Mouse (Mus musculus) gastrocnemius, adult 8-10 months (tissue): Measurements from ENCODE around the gene Hhex. TPM values are rescaled to one million over a fixed set of nuclear protein-coding genes. Genes with fewer than 3 reads are reported as not detected.

Experiments
- DNase-seq, 2 experiments: peaks; one replicate each; pipeline ENCODE4 v3.0.0; 2022; ENCODE audit warnings: low spot score in 2 of 2
- total RNA-seq, 4 experiments: library from RNA; stranded (reverse); gene quantifications; 2 replicates each; pipeline ENCODE4 v1.2.4; 2022

The Hhex gene
- total RNA-seq, 4 experiments from 2014 or later = 0.92 to 1.4 (median 1.1) TPM

DNA sequence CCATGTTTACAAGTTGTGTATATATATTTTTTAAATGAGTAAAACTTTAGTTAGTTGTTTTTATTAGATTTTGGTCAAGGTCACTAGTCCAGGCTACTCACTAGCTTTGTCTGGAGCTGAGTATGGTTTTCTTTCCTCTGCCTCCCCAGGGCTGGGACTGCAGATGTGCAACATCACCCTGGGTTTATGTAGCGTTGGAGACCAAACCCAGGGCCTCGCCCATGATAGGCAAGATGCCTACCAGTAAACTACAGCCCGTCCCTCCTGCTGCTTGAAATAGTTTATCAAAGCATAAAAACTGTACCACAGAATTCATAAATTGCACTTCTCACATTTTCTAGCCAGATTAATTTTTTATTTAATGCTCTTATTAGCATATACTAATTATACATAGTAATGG is 14.6 kb downstream of the Hhex start:
- no peak for DNase-seq

DNA sequence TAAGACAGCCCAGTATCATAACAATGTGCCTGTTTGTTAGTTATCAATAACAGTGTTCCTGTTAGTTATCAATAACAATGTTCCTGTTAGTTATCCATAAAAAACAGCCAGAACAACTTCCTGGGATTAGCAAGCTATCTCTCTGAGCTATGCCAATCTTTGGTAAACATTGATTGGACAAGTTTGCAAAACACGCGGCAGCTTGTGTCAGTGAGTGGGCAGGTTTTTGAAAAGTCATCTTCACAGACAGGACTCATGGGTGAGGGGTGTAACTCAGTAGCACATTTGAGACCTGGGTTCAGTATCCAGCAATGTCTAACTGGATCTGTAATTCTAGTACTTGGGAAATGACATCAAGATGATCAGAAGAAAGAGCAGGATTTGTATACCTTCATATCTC is 20.9 kb downstream of the Hhex start:
- no peak for DNase-seq

DNA sequence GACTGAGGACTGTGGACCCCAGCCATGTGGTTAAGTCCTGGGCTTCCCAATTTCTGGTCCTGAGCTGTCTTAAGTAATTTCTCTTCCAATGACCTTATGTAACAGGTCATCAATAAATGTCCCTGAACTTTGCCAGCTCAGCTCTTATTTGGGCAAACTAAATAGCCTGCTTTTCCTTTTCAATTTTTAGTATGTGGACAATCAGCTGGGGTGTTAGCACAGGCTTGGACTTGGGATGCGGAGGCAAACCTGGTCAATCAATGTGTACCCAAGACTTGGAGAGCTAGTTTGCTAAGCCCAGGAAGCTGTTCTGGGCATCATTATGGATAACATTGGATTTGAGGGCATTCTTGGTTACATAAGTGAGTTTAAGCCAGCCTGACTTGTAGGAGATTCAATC is 21.4 kb downstream of the Hhex start:
- no peak for DNase-seq

GRCm38 (mm10) chr19:37458013-37458412 is 23.4 kb downstream of the Hhex start:
- DNase-seq = no peak

- no peak for DNase-seq
Measured at GRCm38 (mm10) chr19:37466403-37466802, 31.8 kb downstream of the Hhex start.

- no peak for DNase-seq
Measured at GRCm38 (mm10) chr19:37466978-37467377, 32.4 kb downstream of the Hhex start.

GRCm38 (mm10) chr19:37468841-37469566 is 34.4 kb downstream of the Hhex start:
- DNase-seq = no peak

GRCm38 (mm10) chr19:37471680-37472079 is 37.1 kb downstream of the Hhex start:
- DNase-seq = no peak

- no peak for DNase-seq
Measured at GRCm38 (mm10) chr19:37472589-37472988, 38.0 kb downstream of the Hhex start.

GRCm38 (mm10) chr19:37481704-37482103 is 47.1 kb downstream of the Hhex start:
- DNase-seq = no peak

- no peak for DNase-seq
Measured at GRCm38 (mm10) chr19:37482556-37483187, 48.1 kb downstream of the Hhex start.

DNA sequence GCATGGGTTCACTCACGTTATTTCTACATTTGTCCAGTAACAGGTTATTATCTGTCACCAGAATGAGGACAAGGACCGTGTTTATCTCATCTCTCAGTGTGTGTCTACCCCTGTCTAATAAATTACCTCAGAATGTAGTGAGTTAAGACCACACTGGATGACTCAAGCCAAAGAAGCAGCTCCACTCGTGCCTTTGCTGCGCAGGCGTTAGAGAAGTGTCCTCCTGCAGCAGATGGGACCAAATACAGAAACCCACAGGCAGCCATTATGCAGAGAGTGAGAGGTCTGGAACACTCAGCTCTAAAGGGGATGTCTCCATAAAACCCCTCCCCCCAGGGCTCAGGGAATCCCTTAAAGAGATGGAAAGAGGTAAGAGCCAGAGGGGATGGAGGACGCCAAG is 50.2 kb downstream of the Hhex start:
- DNase-seq = no peak

GRCm38 (mm10) chr19:37486801-37487200 is 52.2 kb downstream of the Hhex start:
- DNase-seq = no peak

DNA sequence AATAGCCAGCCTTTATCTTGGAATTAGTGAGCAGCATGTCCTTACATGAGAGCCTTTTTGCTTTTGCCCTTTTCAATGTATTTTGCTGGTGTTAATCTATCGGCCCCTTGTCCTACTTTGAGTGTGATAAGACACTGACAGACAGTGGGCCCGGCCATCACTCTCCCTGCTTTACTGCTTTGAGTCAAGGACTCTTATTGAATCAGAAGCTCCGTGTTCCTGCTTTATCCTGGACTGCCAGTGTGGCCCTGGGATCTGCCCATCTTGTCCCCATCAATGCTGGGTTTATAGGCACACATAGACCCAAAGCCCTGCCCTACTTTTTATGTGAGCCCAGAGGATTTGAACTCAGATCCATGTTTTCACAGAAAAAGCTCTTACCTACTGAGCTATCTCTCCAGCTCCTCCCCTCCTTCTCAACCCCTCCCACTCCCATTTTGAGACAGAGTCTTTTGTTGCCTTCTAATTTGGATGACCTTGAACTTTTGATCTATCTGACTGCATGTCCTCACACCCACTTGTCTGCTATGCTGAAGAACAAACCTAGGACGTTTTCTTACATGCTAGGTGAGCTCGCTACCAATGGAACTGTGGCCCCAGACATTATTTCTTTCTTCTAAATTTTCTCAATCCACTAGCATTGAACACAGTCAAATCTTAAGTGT is 53.3 kb downstream of the Hhex start:
- DNase-seq = no peak

DNA sequence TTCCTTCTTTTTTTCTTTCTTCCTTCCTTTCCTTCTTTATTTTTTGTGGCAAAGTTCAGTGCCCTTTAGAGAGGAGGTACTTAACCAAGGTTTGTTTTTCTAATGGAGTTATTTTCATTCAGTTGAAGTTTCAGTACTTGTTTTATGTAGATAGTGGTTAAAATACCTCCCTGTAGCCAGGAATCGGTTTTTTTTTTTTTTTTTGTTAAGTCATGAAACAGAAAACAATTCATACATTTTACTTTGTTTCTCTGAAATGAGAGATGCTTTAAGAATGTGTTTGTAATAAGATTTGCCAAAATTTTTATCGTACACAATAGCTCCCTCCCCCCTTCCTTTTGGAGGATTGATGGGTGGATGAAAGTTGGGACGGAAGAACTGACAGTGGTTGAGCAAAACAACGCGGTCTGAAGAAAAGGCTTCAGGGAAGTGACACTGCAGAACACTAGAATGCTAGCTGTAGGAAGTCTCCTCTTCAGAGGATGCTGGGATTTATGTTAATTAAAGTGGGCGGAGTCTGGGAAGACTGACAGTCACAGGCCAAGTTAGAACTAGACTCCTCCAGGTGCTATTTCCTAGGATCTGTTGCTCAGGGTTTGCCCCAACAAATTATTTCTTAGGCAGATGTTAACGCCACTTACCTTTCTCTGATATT is 54.1 kb downstream of the Hhex start:
- DNase-seq = no peak

Other genes starting within 250 kb of the Hhex start
- 10 to 100 TPM; 78.2 to 92.8 (median 84.4) TPM for gene March5, start 227.3 kb upstream of the Hhex start, total RNA-seq
- gene Cpeb3, start 226.2 kb upstream of the Hhex start, total RNA-seq = 10 to 100 TPM; 59.4 to 62.5 (median 61.2) TPM
- 100 to 1,000 TPM; 104 to 119 (median 107) TPM for gene Ide, start 97.0 kb upstream of the Hhex start, total RNA-seq
- under 1 TPM; 0.12 to 0.22 (median 0.15) TPM for gene Kif11, start 58.4 kb upstream of the Hhex start, total RNA-seq
- gene Exoc6, start 115.6 kb downstream of the Hhex start, total RNA-seq = 10 to 100 TPM; 53.9 to 59.3 (median 55.6) TPM